Mouse (Mus musculus) bone marrow macrophage, adult 2 months (primary cell): ENCODE measurements around the gene Pum1.
"Not testable (repeated sequence)": the region's sequence is repeated elsewhere in the genome, so short reads cannot be mapped to it uniquely, and the experiment has no call there.

ENCODE experiments used
- CTCF ChIP-seq: IDR thresholded peaks from 2 replicates; pipeline ENCODE4 v1.5.1; 2012; ENCODE audit warnings: low read depth, mild to moderate bottlenecking, low read length, moderate library complexity
- POLR2A ChIP-seq: IDR thresholded peaks from 2 replicates; pipeline ENCODE4 v1.6.1; 2012; ENCODE audit warnings: mild to moderate bottlenecking, low read depth, low read length, borderline replicate concordance

DNA sequence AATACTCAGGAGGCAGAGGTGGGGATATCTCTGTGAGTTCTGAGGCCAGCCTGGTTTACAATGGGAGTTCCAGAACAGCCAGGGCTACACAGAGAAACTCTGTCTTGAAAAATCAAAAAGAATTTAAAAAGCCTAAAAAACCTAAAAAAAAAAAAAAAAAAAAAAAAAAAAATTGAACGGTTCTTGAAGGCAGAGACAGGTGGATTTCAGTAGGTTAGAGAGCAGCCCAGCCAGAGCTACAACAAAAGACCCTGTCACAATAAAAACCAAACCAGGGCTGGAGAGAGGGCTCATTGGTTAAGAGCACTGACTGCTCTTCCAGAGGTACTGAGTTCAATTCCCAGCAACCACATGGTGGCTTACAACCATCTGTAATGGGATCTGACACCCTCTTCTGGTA, 816 bp upstream of the Pum1 start:
- TF ChIP-seq CTCF, POLR2A: not testable (repeated sequence)
